Mouse (Mus musculus): ENCODE measurements around the gene Zfp322a. TPM values are rescaled to one million over a fixed set of nuclear protein-coding genes. Genes with fewer than 3 reads are reported as not detected.
A peak's percentile ranks its signal among the peaks of the same experiment; 100 is the strongest.
"Not testable (repeated sequence)": the region's sequence is repeated elsewhere in the genome, so short reads cannot be mapped to it uniquely, and the experiment has no call there.

The Zfp322a gene
- polyA plus RNA-seq, 1 experiment from 2014 or later = 49.0 TPM

GRCm38 (mm10) chr13:23396246-23396703, 27.3 kb upstream of the Zfp322a start:
- H3K27ac ChIP-seq (replicated peaks) = no peak overlapping the region
- H3K36me3 ChIP-seq = no peaks in the 10 kb centered on the region
- peak overlapping the region; percentile 78 for H3K4me2 ChIP-seq
- no peaks in the 10 kb centered on the region for H3K9me3 ChIP-seq (replicated peaks)
- WGBS = under 1% methylated on average over 31 of the region's 31 CpGs
- ATAC-seq (ENCODE audit: low FRiP score) = no peak
- peaks cover 62% of the 10 kb centered on the region for H3K27me3 ChIP-seq (replicated peaks)
- H3K9ac ChIP-seq (replicated peaks) = peak overlapping the region; percentile 38
- peak overlapping the region; percentile 45 for H3K4me3 ChIP-seq (replicated peaks)
- peaks cover 15% of the 10 kb centered on the region for H3K4me1 ChIP-seq

- Histone ChIP-seq H3K4me3 (replicated peaks) (peak overlapping the region; percentile 45), H3K4me1 (peaks cover 15% of the 10 kb centered on the region), H3K9ac (replicated peaks) (peak overlapping the region; percentile 38; the same call in 1 of the 2 replicates), H3K4me2 (peak overlapping the region; percentile 78), H3K27me3 (replicated peaks) (peaks cover 62% of the 10 kb centered on the region), H3K36me3 (no peaks in the 10 kb centered on the region), H3K27ac (replicated peaks) (no peak overlapping the region), H3K9me3 (replicated peaks) (no peaks in the 10 kb centered on the region)
- WGBS = 4% methylated on average over 43 of the region's 43 CpGs
- ATAC-seq (ENCODE audit: low FRiP score) = no peak
These were observed 26.6 kb upstream of the Zfp322a start for GRCm38 (mm10) chr13:23395301-23396245.

- H3K4me3 ChIP-seq (replicated peaks) = no peak overlapping the region
- no peak overlapping the region for H3K27ac ChIP-seq (replicated peaks)
- H3K9ac ChIP-seq (replicated peaks) = no peak overlapping the region
- 86% methylated on average over 1 of the region's 1 CpGs for whole genome bisulfite sequencing
- H3K36me3 ChIP-seq = no peaks in the 10 kb centered on the region
- no peak overlapping the region for H3K4me2 ChIP-seq
- no peaks in the 10 kb centered on the region for H3K9me3 ChIP-seq (replicated peaks)
- H3K27me3 ChIP-seq (replicated peaks) = 0 out of 2 replicates have a peak, but pooled peaks cover 4% of the 10 kb centered on the region
- no peak for ATAC-seq (ENCODE audit: low FRiP score)
- H3K4me1 ChIP-seq = no peaks in the 10 kb centered on the region
These were observed 18.5 kb upstream of the Zfp322a start for GRCm38 (mm10) chr13:23387548-23387947.

GRCm38 (mm10) chr13:23383127-23383526, 14.1 kb upstream of the Zfp322a start:
- 57% methylated on average over 1 of the region's 1 CpGs for WGBS
- no peak overlapping the region for H3K9ac ChIP-seq (replicated peaks)
- H3K27me3 ChIP-seq (replicated peaks) = no peaks in the 10 kb centered on the region
- no peaks in the 10 kb centered on the region for H3K9me3 ChIP-seq (replicated peaks)
- H3K4me3 ChIP-seq (replicated peaks) = no peak overlapping the region
- H3K36me3 ChIP-seq = no peaks in the 10 kb centered on the region
- H3K4me2 ChIP-seq = no peak overlapping the region
- ATAC-seq (ENCODE audit: low FRiP score) = no peak
- H3K27ac ChIP-seq (replicated peaks) = no peak overlapping the region
- no peaks in the 10 kb centered on the region for H3K4me1 ChIP-seq

GRCm38 (mm10) chr13:23372433-23372832, 3.4 kb upstream of the Zfp322a start:
- H3K4me3 ChIP-seq (replicated peaks) = no peak overlapping the region
- WGBS = 87% methylated on average over 1 of the region's 1 CpGs
- H3K36me3 ChIP-seq = no peaks in the 10 kb centered on the region
- peaks cover 13% of the 10 kb centered on the region for H3K4me1 ChIP-seq
- H3K4me2 ChIP-seq = no peak overlapping the region
- no peak overlapping the region for H3K27ac ChIP-seq (replicated peaks)
- no peak for ATAC-seq (ENCODE audit: low FRiP score)
- H3K27me3 ChIP-seq (replicated peaks) = peaks cover 7% of the 10 kb centered on the region
- H3K9ac ChIP-seq (replicated peaks) = no peak overlapping the region
- no peaks in the 10 kb centered on the region for H3K9me3 ChIP-seq (replicated peaks)

- peak overlapping the region; percentile 93; the same call in 1 of the 2 replicates for H3K27ac ChIP-seq (replicated peaks)
- no peak for ATAC-seq (ENCODE audit: low FRiP score)
- H3K36me3 ChIP-seq = no peaks in the 10 kb centered on the region
- H3K4me1 ChIP-seq = peaks cover 28% of the 10 kb centered on the region
- peak overlapping the region; percentile 76; the same call in 1 of the 2 replicates for H3K9ac ChIP-seq (replicated peaks)
- peak overlapping the region; percentile 73 for H3K4me2 ChIP-seq
- 90% methylated on average over 4 of the region's 4 CpGs for WGBS
- no peaks in the 10 kb centered on the region for H3K9me3 ChIP-seq (replicated peaks)
- H3K27me3 ChIP-seq (replicated peaks) = peaks cover 7% of the 10 kb centered on the region
- peak overlapping the region; percentile 69; the same call in 1 of the 2 replicates for H3K4me3 ChIP-seq (replicated peaks)
These were observed 1.1 kb upstream of the Zfp322a start for GRCm38 (mm10) chr13:23370075-23370474.

GRCm38 (mm10) chr13:23369421-23369765, 385 bp upstream of the Zfp322a start:
- Histone ChIP-seq H3K4me3 (replicated peaks) (peak overlapping the region; percentile 69), H3K27ac (replicated peaks) (peak overlapping the region; percentile 93), H3K4me2 (peak overlapping the region; percentile 73), H3K9me3 (replicated peaks) (no peaks in the 10 kb centered on the region), H3K9ac (replicated peaks) (peak overlapping the region; percentile 76), H3K36me3 (no peaks in the 10 kb centered on the region), H3K4me1 (peaks cover 33% of the 10 kb centered on the region), H3K27me3 (replicated peaks) (peaks cover 7% of the 10 kb centered on the region)
- WGBS = under 1% methylated on average over 10 of the region's 10 CpGs
- peak; percentile 36 for ATAC-seq (ENCODE audit: low FRiP score)

- H3K9me3 ChIP-seq (replicated peaks) = no peaks in the 10 kb centered on the region
- no peak overlapping the region for H3K4me3 ChIP-seq (replicated peaks)
- H3K4me1 ChIP-seq = peaks cover 10% of the 10 kb centered on the region
- 93% methylated on average over 4 of the region's 4 CpGs for WGBS
- no peak overlapping the region for H3K27ac ChIP-seq (replicated peaks)
- H3K9ac ChIP-seq (replicated peaks) = no peak overlapping the region
- no peak for ATAC-seq (ENCODE audit: low FRiP score)
- no peaks in the 10 kb centered on the region for H3K27me3 ChIP-seq (replicated peaks)
- peaks cover 44% of the 10 kb centered on the region for H3K36me3 ChIP-seq
- no peak overlapping the region for H3K4me2 ChIP-seq
These were observed 7.5 kb downstream of the Zfp322a start for GRCm38 (mm10) chr13:23361536-23361935.

GRCm38 (mm10) chr13:23354541-23354940, 14.5 kb downstream of the Zfp322a start:
- H3K9ac ChIP-seq (replicated peaks); H3K9me3 ChIP-seq (replicated peaks); H3K4me3 ChIP-seq (replicated peaks); H3K4me2 ChIP-seq; H3K27ac ChIP-seq (replicated peaks); ATAC-seq (ENCODE audit: low FRiP score); H3K27me3 ChIP-seq (replicated peaks); H3K4me1 ChIP-seq: not testable (repeated sequence)
- 89% methylated on average over 5 of the region's 5 CpGs for WGBS
- H3K36me3 ChIP-seq = peaks cover 54% of the 10 kb centered on the region

GRCm38 (mm10) chr13:23317305-23317889, 51.6 kb downstream of the Zfp322a start:
- 7% methylated on average over 18 of the region's 18 CpGs for WGBS
- H3K27ac ChIP-seq (replicated peaks) = no peak overlapping the region
- no peak overlapping the region for H3K4me3 ChIP-seq (replicated peaks)
- H3K9ac ChIP-seq (replicated peaks) = no peak overlapping the region
- no peak overlapping the region for H3K4me2 ChIP-seq
- H3K4me1 ChIP-seq = peaks cover 14% of the 10 kb centered on the region
- no peak for ATAC-seq (ENCODE audit: low FRiP score)
- H3K27me3 ChIP-seq (replicated peaks) = peaks cover 41% of the 10 kb centered on the region
- no peaks in the 10 kb centered on the region for H3K36me3 ChIP-seq
- no peaks in the 10 kb centered on the region for H3K9me3 ChIP-seq (replicated peaks)

GRCm38 (mm10) chr13:23312909-23313669, 55.9 kb downstream of the Zfp322a start:
- no peak overlapping the region for H3K27ac ChIP-seq (replicated peaks)
- H3K9me3 ChIP-seq (replicated peaks) = no peaks in the 10 kb centered on the region
- H3K36me3 ChIP-seq = no peaks in the 10 kb centered on the region
- 2% methylated on average over 42 of the region's 42 CpGs for WGBS
- H3K4me3 ChIP-seq (replicated peaks) = peak overlapping the region; percentile 40
- H3K27me3 ChIP-seq (replicated peaks) = peaks cover 80% of the 10 kb centered on the region
- peaks cover 23% of the 10 kb centered on the region for H3K4me1 ChIP-seq
- H3K4me2 ChIP-seq = peak overlapping the region; percentile 64
- ATAC-seq (ENCODE audit: low FRiP score) = peak; percentile 51; the same call in 1 of the 2 replicates
- H3K9ac ChIP-seq (replicated peaks) = peak overlapping the region; percentile 40
